ENCODE assay signal across 10 mouse cellular contexts in the genomic region with DNA sequence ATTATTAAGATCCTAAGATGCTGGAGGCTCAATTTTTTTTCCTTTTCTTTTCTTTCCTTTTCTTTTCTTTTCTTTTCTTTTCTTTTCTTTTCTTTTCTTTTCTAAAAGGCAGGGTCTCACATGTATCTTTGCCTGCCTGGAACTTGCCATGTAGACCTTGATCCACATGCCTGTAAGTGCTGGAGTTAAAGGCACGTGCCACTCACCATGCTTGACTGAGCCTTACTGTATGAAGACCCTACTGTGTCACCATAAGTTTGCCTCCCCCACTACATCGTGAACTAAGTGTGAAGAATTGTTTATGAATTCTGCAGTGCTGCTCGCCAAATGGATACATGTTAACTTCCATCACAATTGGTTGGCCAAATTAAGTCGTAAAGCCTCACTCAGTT. TPM values are rescaled to one million over a fixed set of nuclear protein-coding genes. Genes with fewer than 3 reads are reported as not detected.
DNase-seq lines count a peak whose midpoint lies in the region; ATAC-seq lines count a peak whose summit lies in the region.
"Had no signal": no experiment of that assay in that cellular context is flagged by ENCODE, and none has a peak within 500 bp of the region (broad histone marks: within the 10 kb centered on the region; RNA-seq: fewer than 3 reads in every experiment).

No protein-coding gene starts in this region.

- peak overlapping the region; percentile 20; the same call in 1 of the 2 replicates for H3K9ac ChIP-seq in heart, embryonic 15.5 days
- peak overlapping the region; percentile 96 for H3K9ac ChIP-seq in hindbrain, embryonic 14.5 days
- H3K9ac ChIP-seq in midbrain, embryonic 12.5 days (replicated peaks) = no peak overlapping the region

- no peak for DNase-seq in heart, postnatal 36 days
- no peak for DNase-seq in embryonic facial prominence, embryonic 10.5 days (ENCODE audit: low spot score)
- no peak for DNase-seq in hindbrain, embryonic 14.5 days (ENCODE audit: low spot score)
- DNase-seq in thymus, postnatal 14 days = no peak
- no peak for DNase-seq in urinary bladder, postnatal 4 days (ENCODE audit: low spot score in 2 of 2)
- DNase-seq in left cerebral cortex, adult 9 months (ENCODE audit: low spot score in 2 of 2) = no peak

- H3K27ac ChIP-seq in heart, embryonic 15.5 days = peak overlapping the region; percentile 100
- H3K27ac ChIP-seq in embryonic facial prominence, embryonic 10.5 days (replicated peaks) = peak overlapping the region; percentile 99
- peak overlapping the region; percentile 99 for H3K27ac ChIP-seq in hindbrain, embryonic 14.5 days
- peak overlapping the region; percentile 98 for H3K27ac ChIP-seq in midbrain, embryonic 12.5 days (replicated peaks)

- no peaks in the 10 kb centered on the region for H3K36me3 ChIP-seq in heart, embryonic 15.5 days
- H3K36me3 ChIP-seq in embryonic facial prominence, embryonic 10.5 days (replicated peaks) = peaks cover 5% of the 10 kb centered on the region; the same call in 1 of the 2 replicates
- H3K36me3 ChIP-seq in hindbrain, embryonic 14.5 days (replicated peaks; ENCODE audit: control insufficient read depth, insufficient read depth) = no peaks in the 10 kb centered on the region
- H3K36me3 ChIP-seq in midbrain, embryonic 12.5 days = no peaks in the 10 kb centered on the region

- WGBS in heart, embryonic 15.5 days = 76% methylated on average over 4 of the region's 4 CpGs
- 86% methylated on average over 4 of the region's 4 CpGs for WGBS in embryonic facial prominence, embryonic 10.5 days
- WGBS in hindbrain, embryonic 14.5 days = 56% methylated on average over 4 of the region's 4 CpGs
- whole genome bisulfite sequencing in midbrain, embryonic 12.5 days = 78% methylated on average over 4 of the region's 4 CpGs

- peaks cover 41% of the 10 kb centered on the region for H3K4me1 ChIP-seq in heart, embryonic 15.5 days (replicated peaks)
- H3K4me1 ChIP-seq in embryonic facial prominence, embryonic 10.5 days = peaks cover 61% of the 10 kb centered on the region
- H3K4me1 ChIP-seq in hindbrain, embryonic 14.5 days (replicated peaks; ENCODE audit: control insufficient read depth, insufficient read depth, low read length) = peaks cover 36% of the 10 kb centered on the region
- H3K4me1 ChIP-seq in midbrain, embryonic 12.5 days = peaks cover 51% of the 10 kb centered on the region

- H3K9me3 ChIP-seq in heart, embryonic 15.5 days (replicated peaks) = no peaks in the 10 kb centered on the region
- H3K9me3 ChIP-seq in embryonic facial prominence, embryonic 10.5 days = no peaks in the 10 kb centered on the region
- no peaks in the 10 kb centered on the region for H3K9me3 ChIP-seq in hindbrain, embryonic 14.5 days (ENCODE audit: control insufficient read depth, low read length)
- no peaks in the 10 kb centered on the region for H3K9me3 ChIP-seq in midbrain, embryonic 12.5 days

- H3K4me3 ChIP-seq in heart, embryonic 15.5 days = peak overlapping the region; percentile 68; the same call in 1 of the 2 replicates
- peak overlapping the region; percentile 67 for H3K4me3 ChIP-seq in embryonic facial prominence, embryonic 10.5 days
- peak overlapping the region; percentile 75 for H3K4me3 ChIP-seq in hindbrain, embryonic 14.5 days (replicated peaks; ENCODE audit: low read length)
- no peak overlapping the region for H3K4me3 ChIP-seq in midbrain, embryonic 12.5 days

- ATAC-seq in heart, embryonic 15.5 days (replicated peaks; ENCODE audit: insufficient number of reproducible peaks, insufficient read depth, low FRiP score, low read depth) = no peak
- ATAC-seq in hindbrain, embryonic 14.5 days (ENCODE audit: low FRiP score) = no peak
- no peak for ATAC-seq in midbrain, embryonic 12.5 days (ENCODE audit: low FRiP score, low read depth)

- no peaks in the 10 kb centered on the region for H3K27me3 ChIP-seq in heart, embryonic 15.5 days
- H3K27me3 ChIP-seq in embryonic facial prominence, embryonic 10.5 days (replicated peaks; ENCODE audit: low read depth, poor library complexity, severe bottlenecking) = no peaks in the 10 kb centered on the region
- H3K27me3 ChIP-seq in hindbrain, embryonic 14.5 days (ENCODE audit: control insufficient read depth, insufficient read depth, low read length) = no peaks in the 10 kb centered on the region
- no peaks in the 10 kb centered on the region for H3K27me3 ChIP-seq in midbrain, embryonic 12.5 days
- H3K27me3 ChIP-seq: Patski had no signal

- intact Hi-C loops in heart, postnatal 36 days (cut with DNase I) = loop anchor here (5.0 kb wide), 1 partner anchor 176 kb away; the partner anchor contains the start of gene Supt16

- peak overlapping the region; percentile 81 for H3K4me2 ChIP-seq in heart, embryonic 15.5 days
- peak overlapping the region; percentile 70 for H3K4me2 ChIP-seq in hindbrain, embryonic 14.5 days (replicated peaks)
- H3K4me2 ChIP-seq in midbrain, embryonic 12.5 days (replicated peaks) = peak overlapping the region; percentile 56; the same call in 1 of the 2 replicates

RNA-seq across cellular contexts. Expression of gene Zfp219, which starts 0.6 kb away (rescaled TPM):
- polyA plus RNA-seq in heart, embryonic 15.5 days (2015; fragmentation: Nextera tagmentation; extraction: Ambion mirVana) = 18.1 and 23.6 TPM in 2 replicates
- 10 to 100 TPM; 27.8 to 31.7 TPM for total RNA-seq in heart, postnatal 36 days (2021)
- polyA plus RNA-seq in embryonic facial prominence, embryonic 10.5 days (2016; fragmentation: Nextera tagmentation; extraction: Ambion mirVana) = 57.5 and 63.2 TPM in 2 replicates
- polyA plus RNA-seq in hindbrain, embryonic 14.5 days (2014; fragmentation: Nextera tagmentation; extraction: Ambion mirVana) = 26.4 and 28.7 TPM in 2 replicates
- 111 and 112 TPM in 2 replicates for polyA plus RNA-seq in midbrain, embryonic 12.5 days (2016; fragmentation: Nextera tagmentation; extraction: Ambion mirVana)

RNA-seq across cellular contexts. Expression of gene Tmem253, which starts 5.7 kb away (rescaled TPM):
- 0.60 and 0.68 TPM in 2 replicates for polyA plus RNA-seq in heart, embryonic 15.5 days (2015; fragmentation: Nextera tagmentation; extraction: Ambion mirVana)
- total RNA-seq in heart, postnatal 36 days (2021) = 1 to 10 TPM; 2.1 to 2.3 TPM
- polyA plus RNA-seq in embryonic facial prominence, embryonic 10.5 days (2016; fragmentation: Nextera tagmentation; extraction: Ambion mirVana) = 0.65 and 0.72 TPM in 2 replicates
- 0.29 and 0.37 TPM in 2 replicates for polyA plus RNA-seq in hindbrain, embryonic 14.5 days (2014; fragmentation: Nextera tagmentation; extraction: Ambion mirVana)
- 1.0 and 2.1 TPM in 2 replicates for polyA plus RNA-seq in midbrain, embryonic 12.5 days (2016; fragmentation: Nextera tagmentation; extraction: Ambion mirVana)

RNA-seq across cellular contexts. Expression of gene Olfr221, which starts 21.1 kb away (rescaled TPM):
- polyA plus RNA-seq in heart, embryonic 15.5 days (2015; fragmentation: Nextera tagmentation; extraction: Ambion mirVana) = not detected in 2 replicates
- not detected for total RNA-seq in heart, postnatal 36 days (2021)
- polyA plus RNA-seq in embryonic facial prominence, embryonic 10.5 days (2016; fragmentation: Nextera tagmentation; extraction: Ambion mirVana) = not detected in 2 replicates
- polyA plus RNA-seq in hindbrain, embryonic 14.5 days (2014; fragmentation: Nextera tagmentation; extraction: Ambion mirVana) = not detected in 2 replicates
- polyA plus RNA-seq in midbrain, embryonic 12.5 days (2016; fragmentation: Nextera tagmentation; extraction: Ambion mirVana) = not detected in 2 replicates
- total RNA-seq: layer of hippocampus, postnatal 14 days had no signal
- polyA plus RNA-seq: Patski had no signal

RNA-seq across cellular contexts. Expression of gene Arhgef40, which starts 36.6 kb away (rescaled TPM):
- 51.8 and 69.2 TPM in 2 replicates for polyA plus RNA-seq in heart, embryonic 15.5 days (2015; fragmentation: Nextera tagmentation; extraction: Ambion mirVana)
- total RNA-seq in heart, postnatal 36 days (2021) = 10 to 100 TPM; 30.3 to 34.7 TPM
- polyA plus RNA-seq in embryonic facial prominence, embryonic 10.5 days (2016; fragmentation: Nextera tagmentation; extraction: Ambion mirVana) = 151 and 163 TPM in 2 replicates
- polyA plus RNA-seq in hindbrain, embryonic 14.5 days (2014; fragmentation: Nextera tagmentation; extraction: Ambion mirVana) = 67.2 and 68.8 TPM in 2 replicates
- polyA plus RNA-seq in midbrain, embryonic 12.5 days (2016; fragmentation: Nextera tagmentation; extraction: Ambion mirVana) = 116 and 122 TPM in 2 replicates
